Mouse (Mus musculus) heart, adult 8-10 months (tissue): ENCODE data around the gene 3110070M22Rik. TPM values are rescaled to one million over a fixed set of nuclear protein-coding genes. Genes with fewer than 3 reads are reported as not detected.
"Not testable (repeated sequence)": the region's sequence is repeated elsewhere in the genome, so short reads cannot be mapped to it uniquely, and the experiment has no call there.

Experiments
- DNase-seq: peaks from one replicate; pipeline ENCODE4 v3.0.0; 2022; ENCODE audit warnings: low spot score
- total RNA-seq, 4 experiments: library from RNA; stranded (reverse); gene quantifications; 2 replicates each; pipeline ENCODE4 v1.2.4; 2022

Gene 3110070M22Rik
- total RNA-seq, result 1 to 10 TPM in 3 of 4 experiments, under 1 TPM in 1; 0.63 to 2.6 (median 1.8) TPM

GRCm38 (mm10) chr13:119487880-119488580 lies at the start of gene 3110070M22Rik, which contains the start of gene Tmem267:
Gene 3110070M22Rik, minus strand, starts transcription at chr13:119488383.
Gene Tmem267, plus strand, starts transcription at chr13:119488039.
- DNase-seq, result peak; percentile 70

- not testable (repeated sequence) for DNase-seq
Observed at GRCm38 (mm10) chr13:119494938-119495337, 6.8 kb upstream of the 3110070M22Rik start.

- DNase-seq, result not testable (repeated sequence)
Observed at GRCm38 (mm10) chr13:119492083-119492482, 3.9 kb upstream of the 3110070M22Rik start.

GRCm38 (mm10) chr13:119487354-119487753 lies 829 bp downstream of the 3110070M22Rik start:
- no peak for DNase-seq

GRCm38 (mm10) chr13:119477789-119478188 lies 10.4 kb downstream of the 3110070M22Rik start:
- DNase-seq, result no peak

DNA sequence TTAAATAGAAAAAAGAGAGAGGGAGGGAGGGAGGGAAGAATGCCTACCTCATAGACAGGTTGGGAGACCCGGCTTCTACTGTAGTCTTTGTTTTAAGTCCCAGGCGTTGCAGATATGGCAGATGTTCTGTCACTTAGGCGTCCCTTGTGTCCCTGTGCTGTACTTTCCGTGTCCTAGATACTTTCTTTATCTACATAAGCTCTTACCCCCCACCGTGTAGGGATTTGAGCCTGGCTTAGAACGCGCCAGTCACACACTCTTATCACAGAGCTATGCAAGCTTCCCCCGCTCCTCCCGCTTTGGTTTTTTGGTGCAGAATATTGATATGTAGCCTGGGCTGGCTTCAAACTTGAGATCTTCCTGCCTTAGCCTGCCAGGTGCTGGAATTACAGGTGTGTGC lies 11.6 kb downstream of the 3110070M22Rik start:
- DNase-seq, result no peak

GRCm38 (mm10) chr13:119462596-119463560 lies 25.3 kb downstream of the 3110070M22Rik start, which contains the start of gene 4833420G17Rik:
Gene 4833420G17Rik, plus strand, starts transcription at chr13:119462768.
- peak; percentile 90 for DNase-seq

DNA sequence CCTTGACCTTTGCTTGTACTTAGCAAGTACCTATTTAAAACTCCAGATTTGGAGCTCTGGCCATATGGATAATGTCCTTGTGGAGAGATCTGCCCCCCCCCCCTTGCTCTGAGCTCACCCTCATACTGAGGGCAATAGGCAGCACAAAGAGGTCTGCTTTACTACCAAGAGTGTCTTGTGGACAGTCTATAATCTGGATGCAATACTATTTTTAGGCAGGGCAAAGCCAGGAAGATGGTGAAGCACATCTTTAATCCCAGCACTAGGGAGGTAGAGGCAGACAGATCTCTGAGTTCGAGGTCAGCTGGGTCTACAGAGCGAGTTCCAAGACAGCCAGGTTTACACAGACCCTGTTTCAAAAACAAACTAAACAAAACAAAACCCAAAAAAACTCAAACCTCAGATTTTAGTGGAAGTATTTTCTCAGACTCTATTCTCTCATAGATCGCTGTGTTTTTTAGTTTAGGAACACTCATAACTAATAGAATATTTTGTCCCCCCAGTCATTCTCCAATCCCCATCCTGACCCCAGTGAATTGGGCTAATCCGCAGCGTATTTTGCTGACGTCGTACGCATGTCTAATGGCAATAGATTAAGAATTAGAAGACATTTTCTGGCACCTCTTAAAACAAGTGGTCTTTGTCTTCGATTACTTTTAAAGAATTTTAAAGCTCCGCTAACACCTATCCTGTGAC lies 26.1 kb downstream of the 3110070M22Rik start:
- no peak for DNase-seq

- DNase-seq, result no peak
Observed at GRCm38 (mm10) chr13:119456342-119456741, 31.8 kb downstream of the 3110070M22Rik start.

DNA sequence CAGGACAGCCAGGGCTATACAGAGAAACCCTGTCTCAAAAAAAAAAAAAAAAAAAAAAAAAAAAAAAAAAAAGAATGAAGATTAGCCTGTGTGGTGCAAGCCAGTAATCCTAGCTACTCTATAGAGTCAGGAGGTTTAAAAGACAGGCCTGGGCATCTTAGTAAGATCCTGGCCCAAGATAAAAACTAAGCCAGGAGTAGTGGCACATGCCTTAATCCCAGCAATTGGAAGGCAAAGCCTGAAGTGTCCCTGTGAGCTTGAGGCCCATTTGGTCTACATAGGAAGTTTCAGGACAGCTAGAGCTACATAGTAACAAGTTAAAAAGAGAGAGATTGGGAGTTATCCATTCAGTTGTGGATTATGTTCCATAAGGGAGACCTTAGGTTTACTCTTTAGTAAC lies 33.1 kb downstream of the 3110070M22Rik start:
- DNase-seq, result no peak

DNA sequence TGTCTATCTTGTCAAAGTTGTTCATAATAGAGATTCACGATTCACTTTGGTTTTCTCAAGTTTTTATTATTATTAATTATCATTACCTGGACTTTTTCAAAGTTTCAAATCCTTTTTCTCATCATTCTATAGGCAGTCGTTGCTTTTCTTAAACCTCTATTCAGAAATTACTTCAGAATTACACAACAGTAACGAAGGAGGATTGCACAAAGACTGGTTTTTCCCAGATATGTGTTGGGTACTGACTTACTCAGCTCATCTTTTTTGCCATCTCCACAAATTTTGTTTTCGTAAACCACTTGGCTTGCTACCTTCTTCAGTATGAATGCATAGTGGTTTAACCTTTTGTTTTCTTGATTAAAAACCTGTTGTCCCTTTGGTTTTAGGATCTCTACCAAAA lies 34.6 kb downstream of the 3110070M22Rik start:
- DNase-seq, result no peak

- DNase-seq, result no peak
Observed at GRCm38 (mm10) chr13:119442244-119442643, 45.9 kb downstream of the 3110070M22Rik start.

Other genes with a start within 250 kb of the 3110070M22Rik start
- 100 to 1,000 TPM; 115 to 123 (median 121) TPM for gene Paip1, start 59.8 kb downstream of the 3110070M22Rik start, total RNA-seq
- gene 4833420G17Rik, start 25.6 kb downstream of the 3110070M22Rik start, total RNA-seq, result 1 to 10 TPM; 5.2 to 7.9 (median 7.4) TPM
- gene Tmem267, start 344 bp downstream of the 3110070M22Rik start, total RNA-seq, result 10 to 100 TPM in 3 of 4 experiments, 1 to 10 TPM in 1; 8.3 to 16.7 (median 14.7) TPM
- gene Ccl28, start 135.4 kb upstream of the 3110070M22Rik start, total RNA-seq, result under 1 TPM in 1 of 4 experiments, not detected in 3; 0.12 TPM
- 10 to 100 TPM; 29.3 to 35.0 (median 32.5) TPM for gene Hmgcs1, start 202.0 kb upstream of the 3110070M22Rik start, total RNA-seq